Mouse (Mus musculus) cerebellum, postnatal 4 days (tissue): ENCODE measurements around the gene Map3k6.
A peak's percentile ranks its signal among the peaks of the same experiment; 100 is the strongest.

ENCODE experiments used
- DNase-seq, 2 experiments: peaks; one replicate each; pipeline ENCODE4 v3.0.0; 2022; ENCODE audit warnings: low spot score in 2 of 2, mixed read lengths in 1 of 2

Gene Map3k6

DNA sequence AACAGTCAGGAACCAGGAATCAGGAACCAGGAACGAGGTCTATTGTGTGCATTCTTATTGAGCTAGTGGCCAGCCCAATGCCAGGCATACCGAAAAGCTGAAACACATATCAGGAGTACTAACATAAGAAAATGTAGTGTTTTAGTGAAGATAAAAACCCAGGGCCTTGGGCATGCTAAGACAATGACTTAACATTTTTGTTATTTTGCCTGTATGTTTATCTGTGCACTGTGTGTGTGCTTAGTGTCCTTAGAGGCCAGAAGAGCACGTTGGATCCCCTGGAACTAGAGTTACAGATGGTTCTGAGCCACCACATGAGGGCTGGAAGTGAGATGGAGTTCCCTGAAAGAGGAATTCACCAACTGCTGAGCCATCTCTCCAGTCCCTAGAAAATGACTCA is 44.7 kb downstream of the Map3k6 start:
- DNase-seq, result no peak

DNA sequence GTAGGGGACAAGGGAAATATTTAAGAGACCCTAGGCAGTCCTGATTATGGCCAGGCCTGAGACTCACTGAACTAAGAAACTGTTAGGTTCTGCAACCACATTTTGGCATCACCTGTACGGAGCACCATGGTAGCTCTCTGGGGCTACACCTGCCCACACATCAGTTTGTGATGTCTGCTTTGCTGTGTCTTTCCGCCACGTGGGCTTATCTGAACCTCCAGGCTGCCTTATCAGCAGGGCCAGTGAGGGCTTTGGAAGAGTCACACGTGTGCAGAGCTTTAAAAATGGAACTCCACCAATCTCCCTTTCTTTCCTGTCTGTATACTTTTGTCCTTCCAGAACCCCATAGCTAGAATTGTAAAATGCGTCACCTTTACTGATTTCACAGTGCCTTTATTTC is 45.3 kb downstream of the Map3k6 start:
- no peak for DNase-seq

DNA sequence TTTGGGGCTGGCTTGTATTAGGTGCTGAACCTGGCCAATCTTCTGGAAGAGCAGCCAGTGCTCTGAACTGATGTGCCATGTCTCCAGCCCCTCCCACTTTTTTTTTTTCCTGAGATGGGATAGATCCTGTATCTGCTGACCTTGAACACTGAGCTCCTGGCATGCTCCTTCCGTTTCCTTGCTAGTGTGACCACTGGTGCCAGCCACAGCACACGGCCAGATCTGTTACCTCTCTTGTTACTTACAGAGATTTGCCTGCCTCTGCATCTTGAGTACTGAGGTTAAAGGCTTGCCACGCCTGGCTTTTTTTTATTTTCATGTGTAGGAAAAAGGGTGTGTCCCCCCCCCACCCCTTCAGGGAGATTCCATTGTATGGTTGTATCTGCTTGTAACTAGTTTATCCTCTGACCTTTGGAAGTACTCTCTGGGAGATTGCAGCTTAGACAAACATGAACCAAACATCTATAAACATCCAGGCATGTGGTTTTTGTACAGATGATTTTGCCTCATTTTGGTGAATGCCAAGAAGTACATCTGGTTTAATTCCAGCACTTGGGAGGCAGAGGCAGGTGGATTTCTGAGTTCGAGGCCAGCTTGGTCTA is 46.0 kb downstream of the Map3k6 start:
- DNase-seq, result no peak

DNA sequence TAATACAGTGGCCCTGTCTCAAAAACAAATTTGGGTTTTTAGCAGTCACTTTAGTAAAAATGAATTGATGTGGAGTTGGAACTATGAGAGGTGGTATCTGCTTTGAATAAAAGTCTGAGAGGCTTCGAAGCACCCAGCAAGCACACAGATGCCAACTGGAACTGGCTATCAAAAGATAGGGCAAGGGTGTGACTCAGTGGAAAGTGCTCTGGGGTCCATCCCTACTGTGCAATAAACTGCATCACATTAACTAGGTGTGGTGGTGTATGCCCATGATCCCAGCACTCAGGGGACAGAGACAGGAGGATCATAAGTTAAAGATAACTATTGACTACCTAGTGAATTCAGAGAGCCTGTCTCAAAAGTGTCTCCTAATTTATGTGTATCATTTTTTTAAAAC is 50.6 kb downstream of the Map3k6 start:
- no peak for DNase-seq

DNA sequence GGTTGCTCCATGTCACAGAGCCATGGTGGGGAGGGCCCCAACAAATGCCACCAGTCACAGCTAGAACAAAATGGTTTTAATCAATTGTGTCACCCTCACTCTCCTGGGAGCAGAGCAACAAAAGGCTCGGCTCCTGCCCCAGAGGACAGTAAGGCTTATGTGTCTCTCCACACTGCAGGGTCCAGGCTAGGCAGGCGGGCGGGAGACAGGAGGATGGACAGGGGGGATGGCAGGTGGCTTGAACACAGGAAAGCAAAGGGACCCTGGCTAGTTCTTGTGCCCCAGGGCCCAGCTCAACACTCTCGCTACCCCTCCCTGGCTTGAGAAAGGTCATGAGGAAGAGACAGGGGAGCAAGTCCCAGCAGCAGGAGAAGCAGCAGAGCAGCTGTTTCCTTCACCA is 51.8 kb downstream of the Map3k6 start:
- no peak for DNase-seq

DNA sequence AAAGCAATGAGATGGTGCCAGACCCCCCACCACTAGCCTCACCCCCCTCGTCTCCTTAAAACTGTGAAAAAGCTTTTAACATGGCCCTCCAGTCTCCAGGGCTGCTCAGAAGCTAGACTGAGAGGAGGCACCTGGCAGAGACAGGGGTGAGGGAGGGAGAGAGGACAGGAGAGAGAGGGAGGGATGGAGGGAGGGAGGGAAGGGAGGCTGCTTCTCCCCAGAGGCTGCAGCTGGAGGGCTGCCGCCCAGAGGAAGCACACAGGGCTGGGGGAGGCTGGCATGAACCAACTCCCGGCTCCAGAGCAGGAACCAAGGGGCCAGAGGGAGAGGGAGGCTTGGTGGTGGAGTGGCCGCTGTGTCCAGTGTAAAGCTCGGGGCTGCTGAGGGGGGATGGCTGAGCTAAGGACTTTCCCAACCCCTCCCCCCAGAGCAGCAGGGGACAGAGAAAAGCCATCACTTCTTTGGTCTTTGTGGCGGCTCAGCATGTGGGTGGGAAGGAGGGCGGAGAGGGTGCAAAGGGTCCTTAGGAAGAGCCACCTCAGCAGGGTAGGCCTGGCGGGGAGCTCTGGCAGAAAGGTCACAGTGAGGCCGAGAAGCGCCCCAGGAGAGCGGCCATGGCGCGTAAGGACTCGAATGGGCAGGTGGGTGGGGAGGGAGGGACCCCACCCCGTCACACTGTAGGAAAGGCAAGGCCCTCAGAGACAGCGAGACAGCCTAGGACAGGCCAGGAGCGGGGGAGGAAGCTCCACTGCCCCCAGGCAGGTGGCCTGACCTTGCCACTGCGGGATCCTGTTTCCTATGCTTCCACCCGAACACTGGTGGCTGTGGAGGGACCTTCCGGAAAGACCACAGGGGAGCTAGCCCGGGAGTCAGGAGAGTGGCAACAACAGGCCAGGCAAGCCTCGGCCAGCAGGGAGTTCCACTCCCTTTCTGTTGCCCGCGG is 52.6 kb downstream of the Map3k6 start:
- no peak for DNase-seq

DNA sequence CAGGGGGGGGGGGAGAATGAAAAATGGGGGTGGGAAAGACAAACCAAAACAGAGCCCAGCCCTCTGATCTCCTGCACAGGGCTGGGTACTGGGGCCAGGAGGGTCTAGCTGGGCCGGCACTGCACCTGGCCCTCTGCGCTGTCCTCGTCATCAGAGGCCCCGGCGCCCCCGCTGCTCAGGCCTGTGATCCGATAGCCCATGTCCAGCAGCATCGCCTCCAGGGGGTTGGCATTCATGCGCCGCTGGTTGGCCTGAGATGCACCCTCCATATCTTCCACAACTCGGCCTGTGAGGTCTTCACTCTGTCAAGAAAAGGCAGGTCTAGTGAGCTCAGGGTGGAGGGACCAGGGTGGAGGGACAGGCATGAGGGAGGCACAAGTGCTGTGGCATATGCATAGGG is 53.5 kb downstream of the Map3k6 start:
- DNase-seq, result no peak

DNA sequence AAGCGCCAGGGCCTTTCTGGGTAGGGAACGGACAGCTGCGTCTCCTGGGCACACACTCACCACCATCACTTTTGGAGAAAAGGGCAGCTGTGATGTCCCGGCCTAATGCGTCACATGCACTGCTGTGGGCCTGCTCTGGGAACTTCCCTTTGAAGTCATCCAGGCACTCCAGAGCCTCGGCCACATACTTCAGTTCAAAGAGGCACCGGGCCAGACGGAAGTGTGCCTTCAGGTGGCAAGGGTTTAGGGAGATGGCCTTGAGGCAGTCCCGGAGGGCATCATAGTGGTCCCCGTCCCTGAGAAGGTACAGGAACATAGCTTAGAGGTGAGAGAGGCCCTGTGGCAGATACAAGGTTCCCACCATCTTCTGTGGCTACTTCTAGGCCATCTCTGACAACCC is 56.7 kb downstream of the Map3k6 start:
- no peak for DNase-seq

DNA sequence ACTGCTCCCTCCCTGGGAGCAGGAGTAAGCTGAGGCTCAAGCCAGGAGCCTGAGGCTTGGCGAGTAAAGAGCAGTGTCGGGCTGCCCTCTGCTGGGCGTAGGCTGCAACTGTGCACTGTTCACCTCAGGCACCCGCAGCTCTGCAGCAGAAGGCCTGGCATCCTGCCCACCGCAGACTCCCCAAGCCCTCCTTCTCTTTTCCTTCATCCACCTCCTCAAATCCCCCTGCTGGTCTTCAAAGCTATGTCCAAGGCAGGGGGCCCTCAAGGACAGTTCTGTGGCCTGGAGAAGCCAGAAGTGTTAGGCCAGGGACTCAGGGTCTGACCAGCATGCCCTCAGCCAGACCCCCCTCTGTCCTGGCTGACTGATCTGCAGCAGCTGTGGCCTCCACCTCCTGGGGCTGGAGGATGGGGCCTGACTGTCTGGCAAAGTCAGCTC is 57.2 kb downstream of the Map3k6 start:
- peak; percentile 85 to 96 for DNase-seq

DNA sequence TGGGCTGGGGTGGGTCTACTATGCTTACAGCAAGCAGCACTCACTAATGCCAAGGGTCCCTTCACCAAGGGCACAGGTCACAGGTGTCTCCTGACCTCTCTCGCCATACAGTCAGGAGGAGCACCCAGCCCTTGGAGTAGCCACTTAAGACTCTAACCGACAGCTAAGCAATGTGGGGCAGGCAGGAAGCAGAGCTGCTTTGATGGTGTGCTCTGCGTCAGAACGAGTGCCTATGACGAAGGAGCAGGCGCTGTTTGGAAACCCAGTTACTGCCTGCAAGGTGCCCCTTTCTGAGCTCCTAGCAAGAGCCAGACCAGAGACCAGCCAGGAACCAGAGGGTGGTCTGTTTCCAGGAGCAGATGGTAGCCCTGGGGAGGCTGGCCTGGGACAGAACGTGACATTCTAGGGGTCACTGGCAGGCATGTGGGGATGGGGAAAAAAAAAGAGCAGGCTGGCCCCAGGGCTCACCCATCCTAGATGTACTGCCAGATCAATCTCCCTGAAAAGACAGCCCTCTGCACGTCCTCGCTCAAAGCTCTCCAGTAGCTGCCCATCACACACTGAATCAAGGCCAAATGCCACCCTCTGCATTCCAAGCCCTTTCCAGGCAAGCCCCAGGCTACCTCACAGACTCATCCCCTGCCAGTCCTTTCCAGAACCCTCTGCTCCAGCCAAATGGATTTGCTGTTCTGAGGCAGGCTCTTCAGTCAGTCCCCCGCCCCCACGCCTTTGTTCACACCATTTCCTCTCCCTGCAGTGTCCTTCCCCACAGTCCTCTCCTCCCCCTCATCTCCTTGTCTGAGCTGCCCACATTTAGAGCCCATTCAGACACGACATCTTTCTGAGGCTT is 58.1 kb downstream of the Map3k6 start:
- peak; percentile 56 to 82 for DNase-seq

DNA sequence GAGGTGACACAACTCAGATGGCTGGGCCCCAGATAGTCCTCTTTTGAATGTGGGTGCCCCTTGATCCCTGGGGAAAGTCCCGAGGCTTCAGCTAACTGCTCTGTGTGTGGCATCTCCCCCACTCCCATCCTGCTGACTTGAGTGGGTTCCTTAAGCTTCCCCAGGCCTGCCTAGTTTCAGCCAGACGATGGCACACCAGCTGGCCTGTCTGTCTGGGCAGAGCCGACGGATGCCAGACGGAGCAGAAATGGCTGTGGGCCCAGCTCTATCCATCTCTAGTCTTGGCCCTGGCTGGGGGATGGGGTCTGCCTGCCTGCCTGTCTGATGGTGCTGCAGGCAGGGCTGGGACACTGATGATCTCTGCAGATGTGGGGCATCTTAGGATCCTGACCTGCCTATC is 59.1 kb downstream of the Map3k6 start:
- DNase-seq, result peak in 1 of 2 experiments; percentile 85

DNA sequence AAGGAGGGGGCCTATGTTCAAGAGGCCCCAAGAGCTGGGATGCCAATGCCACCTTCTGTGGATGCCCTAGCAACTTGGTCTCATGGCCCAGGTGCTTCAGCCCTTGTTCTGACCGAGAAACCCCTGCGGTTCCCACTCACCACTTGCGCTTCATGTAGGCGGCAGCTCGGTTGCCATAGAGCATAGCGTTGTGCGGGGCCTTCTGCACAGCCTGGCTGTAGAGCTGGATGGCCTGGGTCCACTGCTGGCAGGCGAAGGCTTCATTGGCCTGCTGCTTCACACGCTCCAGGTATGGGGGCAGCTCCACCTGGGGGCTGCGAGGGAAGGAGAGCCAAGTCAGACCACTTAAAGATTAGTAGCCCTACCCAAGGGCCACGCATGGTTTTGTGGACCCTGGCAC is 59.8 kb downstream of the Map3k6 start:
- DNase-seq, result no peak

DNA sequence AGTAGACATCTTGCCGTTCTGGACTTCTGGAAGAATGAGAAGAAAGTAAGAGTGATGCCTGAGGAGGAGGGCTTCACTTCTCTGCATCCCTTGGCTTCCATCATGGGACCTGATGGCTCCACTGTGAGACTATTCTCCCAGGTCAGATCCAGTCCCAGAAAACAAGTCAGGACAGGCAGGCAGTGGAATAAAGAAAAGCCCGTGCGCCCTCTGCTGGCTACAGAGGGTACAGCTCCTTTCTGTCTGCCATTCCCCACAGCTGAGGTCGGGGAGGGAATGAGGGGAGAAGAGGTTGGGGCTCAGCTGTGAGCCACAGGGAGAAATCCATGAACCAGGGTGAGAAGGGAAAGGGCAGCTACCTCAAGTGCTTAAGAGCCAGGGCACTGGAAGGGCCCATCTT is 61.2 kb downstream of the Map3k6 start:
- DNase-seq, result peak; percentile 72 to 91
